Mouse (Mus musculus) testis, postnatal 14 days (tissue): ENCODE data around the gene Usp34.
"Not testable (repeated sequence)": the region's sequence is repeated elsewhere in the genome, so short reads cannot be mapped to it uniquely, and the experiment has no call there.

Source experiments
- DNase-seq: peaks from one replicate; pipeline ENCODE4 v3.0.0; 2021; ENCODE audit warnings: low spot score

The Usp34 gene

DNA sequence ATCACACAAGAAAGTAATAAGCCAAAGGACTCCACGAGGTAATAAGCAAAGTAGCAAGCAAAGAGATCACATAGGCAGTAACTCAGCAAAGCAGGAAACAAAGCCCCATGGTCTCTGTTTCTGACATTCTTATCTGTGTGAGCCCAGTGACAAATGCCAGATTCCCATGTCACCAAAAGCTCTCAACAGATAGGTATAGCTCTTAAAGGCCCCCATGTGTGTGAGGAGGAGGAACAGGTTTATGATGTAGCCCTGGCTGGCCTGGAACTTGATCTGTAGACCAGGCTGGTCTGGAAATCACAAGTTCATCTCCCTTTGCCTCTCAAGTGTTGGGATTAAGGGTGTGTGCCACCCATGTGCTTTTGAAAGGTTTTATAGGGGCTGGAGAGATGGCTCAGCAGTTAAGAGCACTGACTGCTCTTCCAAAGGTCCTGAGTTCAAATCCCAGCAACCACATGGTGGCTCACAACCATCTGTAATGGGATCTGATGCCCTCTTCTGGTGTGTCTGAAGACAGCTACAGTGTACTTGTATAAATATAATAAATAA lies 53.1 kb downstream of the Usp34 start:
- not testable (repeated sequence) for DNase-seq

DNA sequence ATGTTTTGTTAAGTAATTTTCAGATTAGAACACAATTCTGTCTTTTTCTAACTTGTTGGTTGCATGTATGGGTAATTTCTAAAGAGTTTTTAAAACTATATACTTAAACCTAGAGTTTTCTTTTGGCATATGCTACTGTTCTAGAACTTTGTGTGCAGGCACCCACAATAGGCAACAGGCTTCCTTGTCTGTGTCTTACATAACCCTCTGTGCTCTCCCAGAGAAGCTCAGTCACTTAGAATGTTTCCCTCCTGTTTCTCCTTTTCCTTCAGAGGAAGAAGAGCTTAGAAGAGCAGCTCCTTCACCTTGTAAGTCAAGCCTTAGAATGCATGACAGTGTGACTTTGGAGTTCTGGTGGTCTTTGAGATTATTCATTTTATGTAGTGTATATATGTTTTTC lies 55.6 kb downstream of the Usp34 start:
- no peak for DNase-seq

GRCm38 (mm10) chr11:23364348-23364747 lies 57.7 kb downstream of the Usp34 start:
- no peak for DNase-seq

DNA sequence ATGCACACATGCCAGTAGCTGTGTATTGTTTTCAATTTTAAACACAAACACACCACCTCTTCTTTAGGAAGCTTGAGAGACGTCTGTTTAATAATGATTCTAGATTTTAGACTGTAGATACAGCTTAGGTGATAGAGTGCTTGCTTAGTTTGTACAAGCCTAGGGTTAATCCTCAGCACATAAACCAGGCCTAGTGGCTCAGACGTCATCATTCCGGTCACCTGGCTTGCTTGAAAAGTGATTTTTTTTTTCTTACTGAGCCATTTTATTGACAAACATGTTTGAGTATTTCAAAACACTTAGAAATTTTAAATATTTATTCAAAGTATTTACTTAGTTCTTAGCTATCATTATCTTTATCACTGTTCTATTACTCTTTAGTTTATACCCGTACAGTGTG lies 65.3 kb downstream of the Usp34 start:
- DNase-seq = no peak

GRCm38 (mm10) chr11:23372490-23372889 lies 65.8 kb downstream of the Usp34 start:
- DNase-seq = no peak

GRCm38 (mm10) chr11:23380055-23380454 lies 73.4 kb downstream of the Usp34 start:
- no peak for DNase-seq

- no peak for DNase-seq
These were observed 73.9 kb downstream of the Usp34 start for GRCm38 (mm10) chr11:23380595-23380994.

DNA sequence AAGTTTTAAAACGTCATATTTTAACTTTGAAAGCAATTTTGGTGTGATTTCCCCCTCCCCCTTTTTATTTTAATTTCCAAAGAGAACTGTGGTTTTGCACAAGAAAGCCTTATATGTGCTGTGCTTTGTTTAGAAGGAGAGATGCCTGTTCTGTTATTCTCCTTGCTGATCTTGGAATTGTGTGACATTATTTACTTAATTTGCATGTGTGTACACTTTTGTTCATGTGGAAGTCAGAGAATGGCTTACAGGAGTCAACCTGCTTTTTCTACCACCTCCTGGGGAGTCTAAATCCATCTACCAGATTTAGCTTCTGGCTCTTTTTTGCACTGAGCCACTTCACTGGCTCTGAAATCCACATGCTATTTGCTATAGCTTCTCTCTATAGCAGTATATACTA lies 76.1 kb downstream of the Usp34 start:
- DNase-seq = no peak

GRCm38 (mm10) chr11:23389649-23390048 lies 83.0 kb downstream of the Usp34 start:
- no peak for DNase-seq

GRCm38 (mm10) chr11:23392567-23392966 lies 85.9 kb downstream of the Usp34 start:
- no peak for DNase-seq

DNA sequence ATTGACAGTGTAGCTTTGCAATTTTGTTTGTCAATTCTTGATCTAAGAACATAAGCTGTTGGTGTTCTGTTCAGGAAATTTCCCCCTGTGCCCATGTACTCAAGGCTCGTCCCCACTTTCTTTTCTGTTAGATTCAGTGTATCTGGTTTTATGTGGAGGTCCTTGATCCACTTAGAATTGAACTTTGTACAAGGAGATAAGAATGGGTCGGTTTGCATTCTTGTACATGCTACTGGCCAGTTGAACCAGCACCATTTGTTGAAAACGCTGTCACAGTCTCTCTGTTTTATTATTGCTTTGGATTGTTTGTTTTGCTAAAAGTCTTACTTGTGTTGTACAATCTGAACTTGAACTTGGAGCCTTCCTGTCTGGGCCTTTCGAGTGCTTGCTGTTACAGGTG lies 89.9 kb downstream of the Usp34 start:
- DNase-seq = no peak

DNA sequence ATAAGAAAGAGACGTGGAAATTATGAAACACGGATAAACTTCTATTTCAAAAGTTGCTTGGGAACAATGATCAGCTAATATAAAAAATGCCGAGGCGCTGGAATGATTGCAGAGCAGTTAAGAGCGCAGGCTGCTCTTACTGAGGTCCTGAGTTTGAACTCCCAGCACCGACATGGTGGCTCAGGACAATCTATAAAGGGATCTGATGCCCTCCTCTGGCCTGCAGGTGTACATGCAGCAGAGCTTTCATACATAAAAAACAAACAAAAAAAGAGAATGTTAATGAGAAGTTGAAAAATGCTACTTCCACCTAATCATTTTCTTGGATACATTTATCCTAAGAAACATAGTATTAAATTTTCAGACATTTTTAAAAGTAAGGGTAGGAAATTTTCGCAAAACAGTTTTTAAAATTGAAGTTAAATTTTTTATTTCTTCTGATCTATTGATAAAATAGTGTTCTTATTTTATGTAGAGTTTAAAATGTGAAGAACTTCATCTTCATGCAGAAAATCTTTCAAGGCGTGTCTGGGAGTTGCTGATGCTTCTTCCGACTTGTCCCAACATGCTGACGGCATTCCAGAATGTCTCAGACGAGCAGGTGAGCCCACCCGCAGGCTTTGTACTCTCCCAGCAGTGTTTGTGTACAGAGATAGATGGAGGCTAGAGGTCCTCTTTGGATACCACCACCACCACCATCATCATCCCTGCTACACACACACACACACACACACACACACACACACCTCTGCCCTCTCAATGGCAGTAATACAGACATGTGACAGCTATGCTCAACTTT lies 94.5 kb downstream of the Usp34 start:
- DNase-seq = no peak

DNA sequence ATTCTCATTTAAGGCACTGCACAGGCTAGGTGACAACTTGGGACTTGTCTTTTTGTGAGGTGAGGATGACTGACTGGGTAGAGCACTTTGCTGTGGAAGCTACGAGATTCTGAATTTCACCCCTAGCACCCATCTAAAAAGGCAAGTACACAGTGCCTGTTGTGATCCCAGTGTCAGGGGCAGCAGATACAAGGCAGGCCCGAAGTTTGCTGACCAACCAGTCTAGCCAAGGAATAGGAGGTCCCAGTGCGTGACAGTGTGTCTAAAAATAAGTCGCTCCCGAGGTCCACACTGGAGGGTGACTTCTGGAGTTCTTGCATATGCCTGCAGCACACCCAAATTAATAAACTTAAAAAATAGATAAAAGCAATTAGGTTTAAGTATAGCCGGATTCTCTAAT lies 121.6 kb downstream of the Usp34 start:
- no peak for DNase-seq

- no peak for DNase-seq
These were observed 123.3 kb downstream of the Usp34 start for GRCm38 (mm10) chr11:23430013-23430412.

DNA sequence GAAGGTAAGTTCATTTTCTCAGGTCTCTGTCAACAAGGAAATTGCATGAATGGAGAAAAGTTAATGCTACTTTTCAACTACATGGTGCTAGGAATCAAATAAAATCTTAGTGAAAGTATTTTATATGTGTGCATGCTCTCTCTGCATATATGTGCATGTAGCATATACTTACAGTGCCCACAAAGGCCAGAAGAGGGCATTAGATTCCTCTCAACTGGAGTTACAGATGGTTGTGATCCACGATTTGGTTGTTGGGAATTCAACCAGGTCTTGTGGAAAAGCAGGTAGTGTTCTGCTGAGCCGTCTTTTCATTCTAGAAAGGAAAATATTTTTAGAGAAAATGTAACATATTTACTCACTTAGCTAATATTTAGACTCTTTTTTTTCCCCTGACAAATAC lies 129.4 kb downstream of the Usp34 start:
- no peak for DNase-seq

GRCm38 (mm10) chr11:23465862-23466261 lies 159.2 kb downstream of the Usp34 start:
- DNase-seq = not testable (repeated sequence)

DNA sequence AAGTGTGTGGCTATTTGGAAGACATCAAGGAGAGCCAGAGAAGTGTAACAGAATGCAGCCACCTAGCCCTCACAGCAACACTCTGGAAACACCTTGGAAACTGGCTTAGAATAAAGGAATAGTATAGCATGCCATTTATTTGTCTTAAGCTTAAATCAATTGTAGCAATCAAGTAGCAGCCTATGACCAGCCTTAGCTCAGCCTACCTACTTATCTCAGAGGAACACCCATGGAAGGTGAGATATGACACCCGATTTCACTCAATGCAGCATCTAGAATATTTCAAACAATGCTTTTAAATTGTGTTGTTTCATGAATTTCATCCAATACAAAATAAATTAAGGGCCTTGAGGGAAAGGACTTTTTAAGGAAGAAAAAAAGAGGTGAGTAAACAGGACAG lies 183.3 kb downstream of the Usp34 start:
- no peak for DNase-seq

DNA sequence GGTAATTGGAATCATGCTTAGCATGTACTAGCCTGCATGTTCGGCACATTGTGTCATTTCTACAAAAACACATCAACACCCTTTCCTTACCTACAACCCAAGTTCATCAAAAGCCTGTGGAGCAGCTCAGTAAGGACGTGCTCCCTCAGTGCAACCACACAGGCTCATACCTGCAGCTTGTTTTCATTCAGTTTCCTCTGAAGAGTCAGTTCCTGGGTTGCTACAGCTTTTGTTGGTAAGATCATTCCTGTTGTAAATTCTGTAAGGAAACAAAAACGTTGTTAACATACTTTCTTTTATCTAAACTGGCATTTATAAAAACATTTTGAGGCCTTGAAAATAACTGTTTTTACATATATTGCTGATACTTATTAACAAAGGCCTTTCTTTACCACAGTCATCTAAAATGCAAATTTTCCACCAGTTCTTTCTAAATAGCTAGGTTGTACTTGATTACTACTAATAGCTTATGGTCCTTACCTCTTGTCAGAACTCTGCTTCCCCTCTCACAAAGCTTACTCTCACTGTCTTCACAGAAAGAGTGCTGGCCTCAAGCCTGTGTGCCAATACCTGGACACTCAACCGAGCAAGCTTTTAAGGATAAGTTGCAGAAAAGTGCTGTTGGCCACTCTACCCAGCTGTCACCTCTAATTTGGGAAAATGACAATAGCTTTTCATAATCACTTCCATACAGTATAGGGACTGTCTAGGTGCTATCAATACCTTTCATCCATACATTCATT lies 185.5 kb downstream of the Usp34 start:
- no peak for DNase-seq

GRCm38 (mm10) chr11:23495231-23495630 lies 188.5 kb downstream of the Usp34 start:
- no peak for DNase-seq

- DNase-seq = no peak
These were observed 190.0 kb downstream of the Usp34 start for GRCm38 (mm10) chr11:23496661-23497060.

GRCm38 (mm10) chr11:23497335-23497717 lies 190.6 kb downstream of the Usp34 start:
- DNase-seq = peak; percentile 75

- peak; percentile 96 for DNase-seq
These were observed 191.2 kb downstream of the Usp34 start, which contains the start of gene Ahsa2 for GRCm38 (mm10) chr11:23497718-23498509. Gene Ahsa2, minus strand, starts transcription at chr11:23498030.
